Mouse (Mus musculus) forebrain, embryonic 11.5 days (tissue): ENCODE results near the gene Usp16. TPM values are rescaled to one million over a fixed set of nuclear protein-coding genes. Genes with fewer than 3 reads are reported as not detected.

ENCODE experiments used
- ATAC-seq: fragments of 200-750 bp; cut with Nextera tagmentation; replicated peaks from 2 replicates; pipeline ENCODE4 v1.8.0; 2017; ENCODE audit warnings: moderate TSS enrichment; ENCODE audit not compliant: low FRiP score
- DNase-seq: peaks from one replicate; pipeline ENCODE4 v3.0.0-alpha.2; 2017; ENCODE audit warnings: low spot score
- H3K27ac ChIP-seq: fragments of 300-500 bp; sonication (generic); 2 replicates; pipeline ENCODE4 v1.5.1; 2014; ENCODE audit warnings: low read depth, low read length
- H3K27me3 ChIP-seq: fragments of 300-500 bp; sonication (generic); 2 replicates; pipeline ENCODE4 v1.6.1; 2014; ENCODE audit warnings: mild to moderate bottlenecking, low read length, mixed read lengths; ENCODE audit not compliant: control insufficient read depth, insufficient read depth
- H3K36me3 ChIP-seq: fragments of 300-500 bp; sonication (generic); 2 replicates; pipeline ENCODE4 v1.6.1; 2014; ENCODE audit warnings: mild to moderate bottlenecking, low read length, moderate library complexity, mixed read lengths; ENCODE audit not compliant: control insufficient read depth, insufficient read depth
- H3K4me1 ChIP-seq: fragments of 300-500 bp; sonication (generic); replicated peaks from 2 replicates; pipeline ENCODE4 v1.6.1; 2014; ENCODE audit warnings: low read length, mixed read lengths; ENCODE audit not compliant: control insufficient read depth, insufficient read depth
- H3K4me2 ChIP-seq: fragments of 300-500 bp; sonication (generic); 2 replicates; pipeline ENCODE4 v1.6.1; 2014; ENCODE audit warnings: low read depth, mild to moderate bottlenecking, low read length, moderate library complexity, mixed read lengths; ENCODE audit not compliant: severe bottlenecking
- H3K4me3 ChIP-seq: fragments of 300-500 bp; sonication (generic); 2 replicates; pipeline ENCODE4 v1.5.1; 2014; ENCODE audit warnings: low read depth, low read length
- H3K9ac ChIP-seq: fragments of 300-500 bp; sonication (generic); 2 replicates; pipeline ENCODE4 v1.6.1; 2014; ENCODE audit warnings: low read length
- H3K9me3 ChIP-seq: fragments of 300-500 bp; sonication (generic); 2 replicates; pipeline ENCODE4 v1.6.1; 2016; ENCODE audit warnings: low read length, mixed read lengths; ENCODE audit not compliant: control insufficient read depth
- WGBS: fragments of 180-500 bp; shearing (Covaris S2); extraction: QIAGEN DNeasy Blood & Tissue Kit; methylation state at CpG from one replicate; pipeline ENCODE4 v1.1.7; 2014; 5-methylcytosine and 5-hydroxymethylcytosine counted together
- polyA plus RNA-seq: library from polyadenylated mRNA; unstranded; fragments of >200 nt; fragmentation: Nextera tagmentation; extraction: Ambion mirVana; gene quantifications from 2 replicates; pipeline ENCODE4 v1.2.1, GENCODE M21; 2014

Gene Usp16
- polyA plus RNA-seq, 1 experiment from 2014 or later: 43.8 TPM

DNA sequence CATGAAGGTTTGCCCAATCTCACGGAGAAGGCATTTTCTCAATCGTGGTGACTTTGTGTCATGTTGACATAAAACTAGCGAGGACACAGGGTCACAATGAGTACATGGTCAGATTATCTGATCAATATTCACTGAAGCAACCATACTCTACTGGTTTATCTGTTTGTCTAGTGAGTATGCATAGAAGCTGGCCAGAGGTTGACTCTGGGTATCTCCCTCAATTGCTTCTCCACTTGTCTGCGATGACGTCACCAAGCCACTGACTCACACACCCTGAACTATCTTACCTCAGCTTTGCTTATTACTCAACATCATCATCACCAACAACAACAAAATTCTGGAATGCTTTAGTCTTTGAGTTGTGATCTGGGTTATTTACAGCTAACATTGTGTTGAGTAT lies 69.7 kb downstream of the Usp16 start:
- 93% methylated on average over 5 of the region's 5 CpGs for WGBS

DNA sequence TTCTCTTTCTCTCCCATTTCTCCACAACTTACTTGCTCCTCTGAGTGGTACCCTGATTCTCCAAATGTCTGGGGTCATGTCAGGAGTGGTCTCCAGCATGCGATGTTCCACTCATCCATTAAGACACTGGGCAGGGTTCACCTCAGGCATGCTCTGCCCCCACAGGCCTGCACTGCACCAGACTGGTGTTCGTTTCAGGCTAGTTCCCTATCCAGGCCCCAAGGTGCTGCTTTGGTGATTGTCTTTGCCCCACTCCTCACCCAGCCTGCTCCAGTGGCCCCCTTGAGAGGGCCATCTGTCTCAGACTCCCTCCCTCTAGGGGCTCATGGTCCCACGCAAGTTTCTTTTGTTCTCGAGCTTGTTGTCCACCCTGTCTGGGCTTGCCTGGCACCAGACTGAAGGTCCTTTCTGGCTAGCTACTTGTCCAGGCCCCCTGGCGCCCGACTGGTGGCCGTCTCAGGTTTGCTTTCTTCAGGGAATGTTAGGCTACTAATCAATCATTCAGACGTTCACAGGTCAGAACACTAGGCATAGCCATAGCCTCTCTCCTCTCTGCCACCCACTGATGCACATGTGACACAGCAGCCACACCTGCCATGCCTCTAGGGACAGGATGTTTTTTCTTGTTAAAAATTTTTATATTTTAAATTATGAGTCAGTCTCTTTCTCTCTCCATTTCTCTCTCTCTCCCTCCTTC lies 73.2 kb downstream of the Usp16 start:
- H3K27ac ChIP-seq: no peak overlapping the region
- no peaks in the 10 kb centered on the region for H3K4me1 ChIP-seq
- H3K36me3 ChIP-seq: no peaks in the 10 kb centered on the region
- no peaks in the 10 kb centered on the region for H3K9me3 ChIP-seq
- H3K4me3 ChIP-seq: no peak overlapping the region
- H3K4me2 ChIP-seq: no peak overlapping the region
- no peaks in the 10 kb centered on the region for H3K27me3 ChIP-seq
- ATAC-seq (no peak; the same call in 1 of the 2 replicates), DNase-seq (no peak)
- H3K9ac ChIP-seq: no peak overlapping the region
- WGBS: 73% methylated on average over 8 of the region's 8 CpGs

More for the DNA sequence above, 69.7 kb downstream of the Usp16 start:
- Histone ChIP-seq H3K27ac (no peak overlapping the region), H3K4me2 (no peak overlapping the region), H3K36me3 (no peaks in the 10 kb centered on the region), H3K9me3 (no peaks in the 10 kb centered on the region), H3K4me1 (no peaks in the 10 kb centered on the region), H3K4me3 (no peak overlapping the region), H3K9ac (no peak overlapping the region), H3K27me3 (no peaks in the 10 kb centered on the region)
- ATAC-seq (no peak), DNase-seq (no peak)

- Histone ChIP-seq H3K4me2 (no peak overlapping the region), H3K9ac (no peak overlapping the region), H3K27me3 (no peaks in the 10 kb centered on the region), H3K4me3 (no peak overlapping the region), H3K9me3 (no peaks in the 10 kb centered on the region), H3K27ac (no peak overlapping the region), H3K36me3 (no peaks in the 10 kb centered on the region), H3K4me1 (no peaks in the 10 kb centered on the region)
- DNase-seq: no peak
- 75% methylated on average over 10 of the region's 10 CpGs for WGBS
- ATAC-seq: no peak
These were observed 74.3 kb downstream of the Usp16 start for GRCm38 (mm10) chr16:87528755-87529154.

Other genes with a start within 250 kb of the Usp16 start
- gene N6amt1, start 100.5 kb upstream of the Usp16 start, polyA plus RNA-seq: 17.7 and 19.5 TPM in 2 replicates
- 32.8 and 33.2 TPM in 2 replicates for gene Ltn1, start 22.1 kb upstream of the Usp16 start, polyA plus RNA-seq
- gene Rwdd2b, start 14.1 kb upstream of the Usp16 start, polyA plus RNA-seq: 9.6 and 10.3 TPM in 2 replicates
- gene Cct8, start 41.2 kb downstream of the Usp16 start, polyA plus RNA-seq: 606 and 643 TPM in 2 replicates
- gene Map3k7cl, start 98.6 kb downstream of the Usp16 start, polyA plus RNA-seq: 0.15 TPM in 1 of 2 replicates, not detected in the other
- 18.5 and 18.9 TPM in 2 replicates for gene Bach1, start 244.2 kb downstream of the Usp16 start, polyA plus RNA-seq